Mouse (Mus musculus) embryonic facial prominence, embryonic 13.5 days (tissue): Measurements from ENCODE around the gene Ddx5. TPM values are rescaled to one million over a fixed set of nuclear protein-coding genes. Genes with fewer than 3 reads are reported as not detected.

Experiments
- ATAC-seq: fragments of 200-750 bp; cut with Nextera tagmentation; 2 replicates; pipeline ENCODE4 v1.8.0; 2017; ENCODE audit warnings: low read depth; ENCODE audit not compliant: insufficient number of reproducible peaks, insufficient read depth, low FRiP score, low TSS enrichment
- H3K27ac ChIP-seq: fragments of 300-500 bp; sonication (generic); 2 replicates; pipeline ENCODE4 v1.5.1; 2015; ENCODE audit warnings: moderate library complexity, mild to moderate bottlenecking, inconsistent platforms
- H3K27me3 ChIP-seq: fragments of 300-500 bp; sonication (generic); 2 replicates; pipeline ENCODE4 v1.6.1; 2015; ENCODE audit warnings: mild to moderate bottlenecking, inconsistent platforms
- H3K36me3 ChIP-seq: fragments of 300-500 bp; sonication (generic); 2 replicates; pipeline ENCODE4 v1.6.1; 2015; ENCODE audit warnings: mild to moderate bottlenecking, inconsistent platforms
- H3K4me1 ChIP-seq: fragments of 300-500 bp; sonication (generic); 2 replicates; pipeline ENCODE4 v1.6.1; 2015; ENCODE audit warnings: inconsistent platforms
- H3K4me2 ChIP-seq: fragments of 300-500 bp; sonication (generic); 2 replicates; pipeline ENCODE4 v1.6.1; 2015; ENCODE audit warnings: moderate library complexity, mild to moderate bottlenecking, inconsistent platforms
- H3K4me3 ChIP-seq: fragments of 300-500 bp; sonication (generic); 2 replicates; pipeline ENCODE4 v1.5.1; 2015; ENCODE audit warnings: mild to moderate bottlenecking, inconsistent platforms
- H3K9ac ChIP-seq: fragments of 300-500 bp; sonication (generic); 2 replicates; pipeline ENCODE4 v1.6.1; 2015; ENCODE audit warnings: mild to moderate bottlenecking, inconsistent platforms
- H3K9me3 ChIP-seq: fragments of 300-500 bp; sonication (generic); 2 replicates; pipeline ENCODE4 v1.6.1; 2016; ENCODE audit warnings: inconsistent platforms
- WGBS: fragments of 180-500 bp; shearing (Covaris S2); methylation state at CpG from one replicate; pipeline ENCODE4 v1.1.7; 2015; ENCODE audit warnings: mixed read lengths; 5-methylcytosine and 5-hydroxymethylcytosine counted together
- polyA plus RNA-seq: library from polyadenylated mRNA; unstranded; fragments of >200 nt; fragmentation: Nextera tagmentation; extraction: Ambion mirVana; gene quantifications from 2 replicates; pipeline ENCODE4 v1.2.1, GENCODE M21; 2015

The Ddx5 gene
- polyA plus RNA-seq, 1 experiment from 2014 or later = 345 TPM

- Histone ChIP-seq H3K36me3 (peaks cover 60% of the 10 kb centered on the region), H3K27me3 (no peaks in the 10 kb centered on the region), H3K4me1 (peaks cover 12% of the 10 kb centered on the region), H3K9ac (no peak overlapping the region; the same call in 1 of the 2 replicates), H3K9me3 (no peaks in the 10 kb centered on the region), H3K27ac (no peak overlapping the region), H3K4me3 (peak overlapping the region; percentile 73), H3K4me2 (peak overlapping the region; percentile 65)
- no peak for ATAC-seq
- 94% methylated on average over 7 of the region's 7 CpGs for WGBS
These were observed 10.9 kb downstream of the Ddx5 start for GRCm38 (mm10) chr11:106778132-106778531.

GRCm38 (mm10) chr11:106777395-106777794 lies 11.6 kb downstream of the Ddx5 start:
- Histone ChIP-seq H3K27me3 (no peaks in the 10 kb centered on the region), H3K9ac (peak overlapping the region; percentile 32; the same call in 1 of the 2 replicates), H3K36me3 (peaks cover 60% of the 10 kb centered on the region), H3K27ac (no peak overlapping the region), H3K4me3 (no peak overlapping the region), H3K4me2 (peak overlapping the region; percentile 65; the same call in 1 of the 2 replicates), H3K4me1 (peaks cover 12% of the 10 kb centered on the region), H3K9me3 (no peaks in the 10 kb centered on the region)
- 90% methylated on average over 3 of the region's 3 CpGs for WGBS
- no peak for ATAC-seq

- Histone ChIP-seq H3K4me2 (no peak overlapping the region), H3K4me1 (peaks cover 12% of the 10 kb centered on the region), H3K27me3 (no peaks in the 10 kb centered on the region), H3K4me3 (no peak overlapping the region), H3K36me3 (peaks cover 60% of the 10 kb centered on the region), H3K9me3 (no peaks in the 10 kb centered on the region), H3K27ac (no peak overlapping the region), H3K9ac (no peak overlapping the region)
- WGBS = 92% methylated on average over 4 of the region's 4 CpGs
- ATAC-seq = no peak
These were observed 12.0 kb downstream of the Ddx5 start for GRCm38 (mm10) chr11:106776960-106777359.

- Histone ChIP-seq H3K27ac (no peak overlapping the region), H3K27me3 (no peaks in the 10 kb centered on the region), H3K9ac (no peak overlapping the region), H3K9me3 (no peaks in the 10 kb centered on the region), H3K4me2 (no peak overlapping the region), H3K36me3 (peaks cover 83% of the 10 kb centered on the region), H3K4me1 (peaks cover 8% of the 10 kb centered on the region), H3K4me3 (no peak overlapping the region)
- WGBS = 94% methylated on average over 9 of the region's 9 CpGs
- ATAC-seq = no peak
These were observed 15.9 kb downstream of the Ddx5 start for GRCm38 (mm10) chr11:106773061-106773460.

- Histone ChIP-seq H3K27me3 (no peaks in the 10 kb centered on the region), H3K36me3 (peaks cover 93% of the 10 kb centered on the region), H3K4me2 (no peak overlapping the region), H3K27ac (no peak overlapping the region), H3K9ac (no peak overlapping the region), H3K4me3 (no peak overlapping the region), H3K9me3 (peaks cover 3% of the 10 kb centered on the region; the same call in 1 of the 2 replicates), H3K4me1 (no peaks in the 10 kb centered on the region)
- WGBS = 92% methylated on average over 9 of the region's 9 CpGs
- ATAC-seq = no peak
These were observed 18.6 kb downstream of the Ddx5 start for GRCm38 (mm10) chr11:106770195-106770974.

GRCm38 (mm10) chr11:106767516-106767915 lies 21.5 kb downstream of the Ddx5 start:
- peaks cover 8% of the 10 kb centered on the region for H3K4me1 ChIP-seq
- H3K36me3 ChIP-seq = peaks cover 70% of the 10 kb centered on the region
- WGBS = 94% methylated on average over 4 of the region's 4 CpGs
- no peak overlapping the region for H3K27ac ChIP-seq
- H3K4me3 ChIP-seq = no peak overlapping the region
- no peak for ATAC-seq
- peaks cover 3% of the 10 kb centered on the region; the same call in 1 of the 2 replicates for H3K9me3 ChIP-seq
- H3K9ac ChIP-seq = no peak overlapping the region
- no peaks in the 10 kb centered on the region for H3K27me3 ChIP-seq
- H3K4me2 ChIP-seq = no peak overlapping the region

GRCm38 (mm10) chr11:106766611-106767162 lies 22.3 kb downstream of the Ddx5 start:
- Histone ChIP-seq H3K9ac (no peak overlapping the region), H3K4me3 (no peak overlapping the region), H3K27me3 (no peaks in the 10 kb centered on the region), H3K27ac (no peak overlapping the region), H3K9me3 (peaks cover 3% of the 10 kb centered on the region; the same call in 1 of the 2 replicates), H3K4me2 (no peak overlapping the region), H3K4me1 (peaks cover 16% of the 10 kb centered on the region), H3K36me3 (peaks cover 62% of the 10 kb centered on the region)
- WGBS = 90% methylated on average over 4 of the region's 4 CpGs
- no peak for ATAC-seq

GRCm38 (mm10) chr11:106762800-106763185 lies 26.2 kb downstream of the Ddx5 start:
- 70% methylated on average over 9 of the region's 9 CpGs for WGBS
- peak; percentile 43; the same call in 1 of the 2 replicates for ATAC-seq
- H3K4me3 ChIP-seq = no peak overlapping the region
- no peaks in the 10 kb centered on the region for H3K27me3 ChIP-seq
- peak overlapping the region; percentile 77 for H3K27ac ChIP-seq
- H3K9me3 ChIP-seq = peaks cover under 1% of the 10 kb centered on the region; the same call in 1 of the 2 replicates
- no peak overlapping the region; the same call in 1 of the 2 replicates for H3K4me2 ChIP-seq
- H3K4me1 ChIP-seq = peaks cover 20% of the 10 kb centered on the region
- peaks cover 28% of the 10 kb centered on the region for H3K36me3 ChIP-seq
- H3K9ac ChIP-seq = peak overlapping the region; percentile 32; the same call in 1 of the 2 replicates

GRCm38 (mm10) chr11:106762139-106762799 lies 26.7 kb downstream of the Ddx5 start:
- H3K27me3 ChIP-seq = no peaks in the 10 kb centered on the region
- H3K4me1 ChIP-seq = peaks cover 20% of the 10 kb centered on the region
- H3K36me3 ChIP-seq = peaks cover 23% of the 10 kb centered on the region
- ATAC-seq = 0 out of 2 replicates have a peak, but pooled peaks have one; percentile 26
- no peak overlapping the region for H3K4me3 ChIP-seq
- H3K9me3 ChIP-seq = no peaks in the 10 kb centered on the region
- H3K4me2 ChIP-seq = no peak overlapping the region; the same call in 1 of the 2 replicates
- H3K27ac ChIP-seq = peak overlapping the region; percentile 77
- H3K9ac ChIP-seq = peak overlapping the region; percentile 32; the same call in 1 of the 2 replicates
- 18% methylated on average over 5 of the region's 5 CpGs for whole genome bisulfite sequencing

- Histone ChIP-seq H3K27ac (no peak overlapping the region), H3K27me3 (no peaks in the 10 kb centered on the region), H3K9ac (no peak overlapping the region), H3K4me2 (no peak overlapping the region), H3K4me3 (no peak overlapping the region), H3K9me3 (no peaks in the 10 kb centered on the region), H3K36me3 (peaks cover 7% of the 10 kb centered on the region), H3K4me1 (peaks cover 20% of the 10 kb centered on the region)
- ATAC-seq = no peak
- WGBS = 89% methylated on average over 5 of the region's 5 CpGs
These were observed 28.5 kb downstream of the Ddx5 start for GRCm38 (mm10) chr11:106760511-106760910.

GRCm38 (mm10) chr11:106759028-106759427 lies 30.0 kb downstream of the Ddx5 start:
- Histone ChIP-seq H3K36me3 (no peaks in the 10 kb centered on the region), H3K4me3 (no peak overlapping the region), H3K27ac (no peak overlapping the region), H3K4me1 (peaks cover 20% of the 10 kb centered on the region), H3K4me2 (no peak overlapping the region), H3K9me3 (no peaks in the 10 kb centered on the region), H3K9ac (no peak overlapping the region), H3K27me3 (no peaks in the 10 kb centered on the region)
- no peak for ATAC-seq
- WGBS = 91% methylated on average over 3 of the region's 3 CpGs
